Mouse (Mus musculus) cerebellum, postnatal 10 days (tissue): ENCODE measurements around the gene Tcf7.
A peak's percentile ranks its signal among the peaks of the same experiment; 100 is the strongest.
"Not testable (repeated sequence)": the region's sequence is repeated elsewhere in the genome, so short reads cannot be mapped to it uniquely, and the experiment has no call there.

ENCODE experiments used
- DNase-seq, 2 experiments: peaks; one replicate each; pipeline ENCODE4 v3.0.0; 2021; ENCODE audit warnings: mixed read lengths in 2 of 2

The Tcf7 gene

GRCm38 (mm10) chr11:52223968-52224682 lies 58.7 kb downstream of the Tcf7 start:
- peak in 1 of 2 experiments; percentile 13 for DNase-seq

GRCm38 (mm10) chr11:52222891-52223290 lies 59.9 kb downstream of the Tcf7 start:
- DNase-seq, result peak; percentile 11 to 28

GRCm38 (mm10) chr11:52221921-52222320 lies 60.9 kb downstream of the Tcf7 start:
- not testable (repeated sequence) for DNase-seq

- DNase-seq, result peak; percentile 91 to 93
These were observed 62.5 kb downstream of the Tcf7 start for GRCm38 (mm10) chr11:52220282-52220681.

- DNase-seq, result no peak
These were observed 68.9 kb downstream of the Tcf7 start, which contains the start of gene Olfr1371 for GRCm38 (mm10) chr11:52213887-52214286. Gene Olfr1371 (minus strand): TSS chr11:52213987.
